Mouse (Mus musculus) E14TG2a.4 (cell line): ENCODE data around the gene Dbnl.

ENCODE experiments used
- CTCF ChIP-seq: conservative IDR thresholded peaks from 2 replicates; pipeline ENCODE4 v1.5.1; 2014; ENCODE audit warnings: low read length
- NANOG ChIP-seq: IDR thresholded peaks from 2 replicates; pipeline ENCODE4 v1.6.1; 2014; ENCODE audit warnings: borderline replicate concordance, low read length, mixed read lengths

GRCm38 (mm10) chr11:5795290-5795689 is 7.0 kb downstream of the Dbnl start:
- TF ChIP-seq CTCF = no peak
- TF ChIP-seq NANOG = no peak
